Mouse (Mus musculus): ENCODE data around the gene Olfr784.
"Not testable (repeated sequence)": the region's sequence is repeated elsewhere in the genome, so short reads cannot be mapped to it uniquely, and the experiment has no call there.

Olfr784 gene

GRCm38 (mm10) chr10:129383783-129384182, at the start of gene Olfr784:
Gene Olfr784, plus strand, starts transcription at chr10:129384083.
- no peak for DNase-seq

GRCm38 (mm10) chr10:129348550-129348949, 35.3 kb upstream of the Olfr784 start, which contains the start of gene Olfr782:
Gene Olfr782, plus strand, starts transcription at chr10:129348850.
- DNase-seq: no peak

GRCm38 (mm10) chr10:129352475-129352874, 31.4 kb upstream of the Olfr784 start:
- DNase-seq: not testable (repeated sequence)

GRCm38 (mm10) chr10:129356496-129356895, 27.4 kb upstream of the Olfr784 start:
- DNase-seq: not testable (repeated sequence)

GRCm38 (mm10) chr10:129357307-129357706, 26.6 kb upstream of the Olfr784 start:
- DNase-seq: no peak

- not testable (repeated sequence) for DNase-seq
Observed at GRCm38 (mm10) chr10:129374051-129374450, 9.8 kb upstream of the Olfr784 start.

GRCm38 (mm10) chr10:129400892-129401291, 17.0 kb downstream of the Olfr784 start:
- no peak for DNase-seq

GRCm38 (mm10) chr10:129405126-129405525, 21.2 kb downstream of the Olfr784 start, which contains the start of gene Olfr785:
Gene Olfr785, plus strand, starts transcription at chr10:129405426.
- DNase-seq: no peak

GRCm38 (mm10) chr10:129427006-129427405, 43.1 kb downstream of the Olfr784 start, which contains the start of gene Olfr786:
Gene Olfr786, plus strand, starts transcription at chr10:129427306.
- no peak for DNase-seq

Data from embryo, embryonic 11 days (tissue).